Mouse (Mus musculus): ENCODE results near the gene Hoxc11.

GRCm38 (mm10) chr15:102969296-102969695 lies 15.1 kb downstream of the Hoxc11 start:
- TF ChIP-seq CTCF (IDR thresholded peaks at IDR 0.05; ENCODE audit: low read depth) (no peak), EP300 (IDR thresholded peaks at IDR 0.05; ENCODE audit: low read depth) (no peak)
